Mouse (Mus musculus) liver, embryonic 14.5 days (tissue): ENCODE data around the gene Vegfa.

ENCODE experiments used
- CTCF ChIP-seq: IDR thresholded peaks from 2 replicates; pipeline ENCODE4 v1.5.1; 2016; ENCODE audit warnings: antibody characterized with exemption, low read depth, control low read depth
- EP300 ChIP-seq: IDR thresholded peaks from 2 replicates; pipeline ENCODE4 v1.6.1; 2016; ENCODE audit warnings: antibody characterized with exemption, low read depth

DNA sequence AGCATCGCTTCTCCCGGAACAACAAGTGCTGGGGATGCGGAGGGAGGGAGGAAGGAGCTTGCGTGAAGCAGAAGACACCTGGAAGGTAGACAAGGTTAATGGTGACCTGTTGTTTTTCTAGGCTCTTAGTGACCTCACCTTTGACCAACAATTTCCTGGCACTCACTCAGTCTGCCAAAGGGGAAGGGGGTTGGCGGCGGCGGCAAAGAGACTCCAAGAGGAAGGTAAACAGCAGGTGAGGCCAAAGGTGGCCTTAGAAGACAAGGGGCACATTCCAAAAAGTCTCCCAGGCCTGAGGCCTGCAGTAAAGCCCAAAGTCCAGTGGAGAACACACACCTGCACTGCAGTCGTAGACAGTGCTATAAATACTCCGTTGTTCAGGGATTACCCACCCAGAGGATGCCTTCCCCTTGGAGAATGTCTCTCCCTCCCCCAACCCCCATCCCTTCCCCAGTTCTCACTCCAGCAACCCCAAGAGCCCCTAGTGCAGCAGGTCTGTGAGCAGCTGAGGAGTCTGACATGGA lies 35.2 kb downstream of the Vegfa start:
- TF ChIP-seq EP300 (no peak), CTCF (no peak)
